Mouse (Mus musculus): ENCODE results near the gene Cks2. TPM values are rescaled to one million over a fixed set of nuclear protein-coding genes. Genes with fewer than 3 reads are reported as not detected.

Cks2 gene
- total and polyA plus RNA-seq, 3 experiments = 0.50 to 1.6 (median 1.2) TPM

- TF ChIP-seq CTCF (IDR thresholded peaks at IDR 0.05) (no peak), POLR2A (IDR thresholded peaks at IDR 0.05; ENCODE audit: insufficient read depth, low read depth, low read length) (no peak), EP300 (IDR thresholded peaks at IDR 0.05; ENCODE audit: insufficient read depth, low read depth, low read length) (no peak)
Observed at GRCm38 (mm10) chr13:51616417-51617044, 28.5 kb upstream of the Cks2 start.

GRCm38 (mm10) chr13:51617306-51617705 is 27.7 kb upstream of the Cks2 start:
- H3K4me1 ChIP-seq (ENCODE audit: control insufficient read depth, insufficient read depth, low read length) = no peaks in the 10 kb centered on the region; the same call in 1 of the 2 replicates
- no peak overlapping the region for H3K4me3 ChIP-seq
- TF ChIP-seq CTCF (IDR thresholded peaks at IDR 0.05) = no peak
- no peak for TF ChIP-seq POLR2A (IDR thresholded peaks at IDR 0.05; ENCODE audit: insufficient read depth, low read depth, low read length)
- no peak for TF ChIP-seq EP300 (IDR thresholded peaks at IDR 0.05; ENCODE audit: insufficient read depth, low read depth, low read length)
- no peak overlapping the region for H3K27ac ChIP-seq
- H3K79me2 ChIP-seq (replicated peaks; ENCODE audit: control insufficient read depth, insufficient read depth, low read length) = no peaks in the 10 kb centered on the region
- no peak overlapping the region for H3K9ac ChIP-seq (ENCODE audit: low read depth, low read length)
- 0 out of 2 replicates have a peak, but pooled peaks cover 2% of the 10 kb centered on the region for H3K27me3 ChIP-seq (ENCODE audit: control insufficient read depth, insufficient read depth, low read length)
- WGBS = 49% methylated on average over 1 of the region's 1 CpGs
- no peak for DNase-seq
- intact Hi-C loops (cut with DNase I) = loop anchor here (2.0 to 10.0 kb wide), 4 partner anchors 55 to 669 kb away; no protein-coding TSS in a partner anchor
- no peaks in the 10 kb centered on the region for H3K36me3 ChIP-seq (ENCODE audit: control insufficient read depth, insufficient read depth, low read length)

More at GRCm38 (mm10) chr13:51616417-51617044, 28.5 kb upstream of the Cks2 start:
- no peaks in the 10 kb centered on the region for H3K79me2 ChIP-seq (replicated peaks; ENCODE audit: control insufficient read depth, insufficient read depth, low read length)
- no peaks in the 10 kb centered on the region for H3K36me3 ChIP-seq (ENCODE audit: control insufficient read depth, insufficient read depth, low read length)
- H3K27ac ChIP-seq = no peak overlapping the region
- no peak overlapping the region for H3K9ac ChIP-seq (ENCODE audit: low read depth, low read length)
- no peak for DNase-seq
- intact Hi-C loops (cut with DNase I) = loop anchor here (2.0 to 10.0 kb wide), 4 partner anchors 54 to 668 kb away; no protein-coding TSS in a partner anchor
- 32% methylated on average over 12 of the region's 12 CpGs for WGBS
- H3K4me1 ChIP-seq (ENCODE audit: control insufficient read depth, insufficient read depth, low read length) = no peaks in the 10 kb centered on the region; the same call in 1 of the 2 replicates
- no peak overlapping the region for H3K4me3 ChIP-seq
- H3K27me3 ChIP-seq (ENCODE audit: control insufficient read depth, insufficient read depth, low read length) = 0 out of 2 replicates have a peak, but pooled peaks cover 2% of the 10 kb centered on the region

GRCm38 (mm10) chr13:51617861-51618260 is 27.2 kb upstream of the Cks2 start:
- intact Hi-C loops (cut with DNase I) = loop anchor here (2.0 to 10.0 kb wide), 4 partner anchors 56 to 669 kb away; no protein-coding TSS in a partner anchor
- Histone ChIP-seq H3K9ac (ENCODE audit: low read depth, low read length) (no peak overlapping the region), H3K27me3 (ENCODE audit: control insufficient read depth, insufficient read depth, low read length) (0 out of 2 replicates have a peak, but pooled peaks cover 2% of the 10 kb centered on the region), H3K27ac (no peak overlapping the region), H3K79me2 (replicated peaks; ENCODE audit: control insufficient read depth, insufficient read depth, low read length) (no peaks in the 10 kb centered on the region), H3K4me3 (no peak overlapping the region), H3K4me1 (ENCODE audit: control insufficient read depth, insufficient read depth, low read length) (no peaks in the 10 kb centered on the region; the same call in 1 of the 2 replicates), H3K36me3 (ENCODE audit: control insufficient read depth, insufficient read depth, low read length) (no peaks in the 10 kb centered on the region)
- TF ChIP-seq EP300 (IDR thresholded peaks at IDR 0.05; ENCODE audit: insufficient read depth, low read depth, low read length) (no peak), POLR2A (IDR thresholded peaks at IDR 0.05; ENCODE audit: insufficient read depth, low read depth, low read length) (no peak), CTCF (IDR thresholded peaks at IDR 0.05) (no peak; the same call in 1 of the 2 replicates)
- DNase-seq = peak; percentile 22 to 63
- WGBS = 17% methylated on average over 6 of the region's 6 CpGs

- no peak for DNase-seq
- Histone ChIP-seq H3K9ac (ENCODE audit: low read depth, low read length) (no peak overlapping the region), H3K27me3 (ENCODE audit: control insufficient read depth, insufficient read depth, low read length) (0 out of 2 replicates have a peak, but pooled peaks cover 2% of the 10 kb centered on the region), H3K27ac (no peak overlapping the region), H3K36me3 (ENCODE audit: control insufficient read depth, insufficient read depth, low read length) (no peaks in the 10 kb centered on the region), H3K79me2 (replicated peaks; ENCODE audit: control insufficient read depth, insufficient read depth, low read length) (no peaks in the 10 kb centered on the region), H3K4me3 (no peak overlapping the region), H3K4me1 (ENCODE audit: control insufficient read depth, insufficient read depth, low read length) (no peaks in the 10 kb centered on the region; the same call in 1 of the 2 replicates)
- TF ChIP-seq CTCF (IDR thresholded peaks at IDR 0.05) = no peak
- no peak for TF ChIP-seq POLR2A (IDR thresholded peaks at IDR 0.05; ENCODE audit: insufficient read depth, low read depth, low read length)
- TF ChIP-seq EP300 (IDR thresholded peaks at IDR 0.05; ENCODE audit: insufficient read depth, low read depth, low read length) = no peak
- intact Hi-C loops (cut with DNase I) = loop anchor here (5.0 to 10.0 kb wide), 3 partner anchors 56 to 426 kb away; no protein-coding TSS in a partner anchor
- WGBS = 17% methylated on average over 7 of the region's 9 CpGs
Observed at GRCm38 (mm10) chr13:51618602-51619001, 26.4 kb upstream of the Cks2 start.

- 0 out of 2 replicates have a peak, but pooled peaks cover 2% of the 10 kb centered on the region for H3K27me3 ChIP-seq (ENCODE audit: control insufficient read depth, insufficient read depth, low read length)
- H3K27ac ChIP-seq = no peak overlapping the region
- H3K79me2 ChIP-seq (replicated peaks; ENCODE audit: control insufficient read depth, insufficient read depth, low read length) = no peaks in the 10 kb centered on the region
- no peaks in the 10 kb centered on the region for H3K4me1 ChIP-seq (ENCODE audit: control insufficient read depth, insufficient read depth, low read length)
- TF ChIP-seq POLR2A (IDR thresholded peaks at IDR 0.05; ENCODE audit: insufficient read depth, low read depth, low read length) (no peak), EP300 (IDR thresholded peaks at IDR 0.05; ENCODE audit: insufficient read depth, low read depth, low read length) (no peak), CTCF (IDR thresholded peaks at IDR 0.05) (no peak)
- no peak for DNase-seq
- intact Hi-C loops (cut with DNase I) = no loop called here
- H3K4me3 ChIP-seq = no peak overlapping the region
- H3K36me3 ChIP-seq (ENCODE audit: control insufficient read depth, insufficient read depth, low read length) = no peaks in the 10 kb centered on the region
- H3K9ac ChIP-seq (ENCODE audit: low read depth, low read length) = no peak overlapping the region
- WGBS = 71% methylated on average over 5 of the region's 5 CpGs
Observed at GRCm38 (mm10) chr13:51622626-51623025, 22.4 kb upstream of the Cks2 start.

- H3K79me2 ChIP-seq (replicated peaks; ENCODE audit: control insufficient read depth, insufficient read depth, low read length) = no peaks in the 10 kb centered on the region
- no peak overlapping the region for H3K4me3 ChIP-seq
- WGBS = 76% methylated on average over 2 of the region's 2 CpGs
- DNase-seq = no peak
- H3K27ac ChIP-seq = no peak overlapping the region
- TF ChIP-seq EP300 (IDR thresholded peaks at IDR 0.05; ENCODE audit: insufficient read depth, low read depth, low read length) (no peak), POLR2A (IDR thresholded peaks at IDR 0.05; ENCODE audit: insufficient read depth, low read depth, low read length) (no peak), CTCF (IDR thresholded peaks at IDR 0.05) (no peak)
- H3K36me3 ChIP-seq (ENCODE audit: control insufficient read depth, insufficient read depth, low read length) = no peaks in the 10 kb centered on the region
- H3K4me1 ChIP-seq (ENCODE audit: control insufficient read depth, insufficient read depth, low read length) = no peaks in the 10 kb centered on the region
- intact Hi-C loops (cut with DNase I) = no loop called here
- no peak overlapping the region for H3K9ac ChIP-seq (ENCODE audit: low read depth, low read length)
- H3K27me3 ChIP-seq (ENCODE audit: control insufficient read depth, insufficient read depth, low read length) = 0 out of 2 replicates have a peak, but pooled peaks cover 2% of the 10 kb centered on the region
Observed at GRCm38 (mm10) chr13:51623678-51624077, 21.4 kb upstream of the Cks2 start.
